Mouse (Mus musculus): ENCODE results near the gene Gpr34.

Gene Gpr34

GRCm38 (mm10) chrX:13673001-13673400 is 41.1 kb downstream of the Gpr34 start:
- no peak for DNase-seq

GRCm38 (mm10) chrX:13681748-13682147 is 49.9 kb downstream of the Gpr34 start:
- DNase-seq: no peak

- no peak for DNase-seq
These were observed 54.7 kb downstream of the Gpr34 start for GRCm38 (mm10) chrX:13686589-13686988.

DNA sequence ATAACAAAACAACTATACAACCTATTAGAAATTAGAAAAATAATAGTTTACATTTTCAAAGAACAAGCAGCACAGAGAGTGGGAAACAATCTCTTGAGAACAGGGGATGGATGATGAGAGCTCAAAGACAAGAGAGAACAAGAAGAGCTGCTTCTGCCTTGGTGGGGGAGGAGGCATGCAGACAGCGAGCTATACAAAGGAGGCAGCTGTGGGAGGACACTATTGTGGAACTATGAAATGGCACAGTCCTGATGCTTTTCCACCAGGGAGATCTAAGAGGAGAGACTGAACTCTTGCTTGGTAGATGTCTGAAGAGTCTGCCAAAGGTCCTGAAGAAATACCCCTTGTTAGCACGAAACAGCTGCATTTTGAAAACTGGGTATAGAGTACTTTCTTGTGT is 56.5 kb downstream of the Gpr34 start:
- no peak for DNase-seq

All from lung, postnatal 36 days (tissue).